Mouse (Mus musculus) CH12.LX (cell line): ENCODE results near the gene Rusc1. TPM values are rescaled to one million over a fixed set of nuclear protein-coding genes. Genes with fewer than 3 reads are reported as not detected.

Experiments
- DNase-seq: peaks from one replicate; pipeline ENCODE4 v3.0.0-alpha.2; 2013; ENCODE audit errors: extremely low read depth
- H3K27ac ChIP-seq: 2 replicates; pipeline ENCODE4 v1.5.1; 2012; ENCODE audit warnings: low read depth, mild to moderate bottlenecking, control low read depth, moderate library complexity; ENCODE audit not compliant: insufficient read depth
- H3K27me3 ChIP-seq: replicated peaks from 2 replicates; pipeline ENCODE3; 2012; ENCODE audit warnings: inconsistent platforms
- H3K36me3 ChIP-seq, 2 experiments: replicated peaks in 1 of 2; 2 replicates each; pipeline versions ENCODE3 to v1.6.1; 2012; ENCODE audit warnings: inconsistent platforms in 1 of 2, low read length in 1 of 2, mild to moderate bottlenecking in 1 of 2, mixed read lengths in 1 of 2, moderate library complexity in 1 of 2; ENCODE audit not compliant: control insufficient read depth in 1 of 2, insufficient read depth in 1 of 2
- H3K4me1 ChIP-seq, 2 experiments: 2 replicates each; pipeline ENCODE4 v1.6.1; 2012; ENCODE audit warnings: inconsistent platforms in 1 of 2, moderate library complexity in 1 of 2; ENCODE audit not compliant: insufficient read depth in 2 of 2, control insufficient read depth in 1 of 2
- H3K4me2 ChIP-seq: 2 replicates; pipeline ENCODE4 v1.6.1; 2012; ENCODE audit warnings: low read depth, mild to moderate bottlenecking, control low read depth; ENCODE audit not compliant: poor library complexity, insufficient read depth, severe bottlenecking
- H3K4me3 ChIP-seq, 3 experiments: fragments of 150-350 bp in 1 of 3; sonication (generic) in 1 of 3; replicated peaks in 1 of 3; 2 replicates each; pipeline versions ENCODE3 to v1.5.1; 2011 to 2012; ENCODE audit warnings: low read depth in 2 of 3, low read length in 2 of 3, mild to moderate bottlenecking in 2 of 3, moderate library complexity in 2 of 3, control low read depth in 1 of 3, improper control_type of control experiment in 1 of 3, inconsistent platforms in 1 of 3, mixed read lengths in 1 of 3; ENCODE audit not compliant: poor library complexity in 1 of 3
- H3K79me2 ChIP-seq: replicated peaks from 2 replicates; pipeline ENCODE4 v1.6.1; 2012; ENCODE audit warnings: mild to moderate bottlenecking, moderate library complexity; ENCODE audit not compliant: control insufficient read depth, poor library complexity, insufficient read depth, severe bottlenecking; ENCODE audit errors: extremely low read depth
- H3K9ac ChIP-seq: 2 replicates; pipeline ENCODE4 v1.6.1; 2012; ENCODE audit warnings: low read depth, mild to moderate bottlenecking, control low read depth, moderate library complexity; ENCODE audit not compliant: insufficient read depth
- H3K9me3 ChIP-seq: replicated peaks from 2 replicates; pipeline ENCODE3; 2012; ENCODE audit warnings: low read length, inconsistent platforms, mixed read lengths
- E2F4 ChIP-seq: IDR thresholded peaks from 2 replicates; pipeline ENCODE4 v1.6.1; 2011; ENCODE audit warnings: low read depth, low read length, improper control_type of control experiment; ENCODE audit not compliant: insufficient replicate concordance
- ETS1 ChIP-seq: conservative IDR thresholded peaks from 2 replicates; pipeline ENCODE4 v1.6.1; 2012; ENCODE audit warnings: low read depth, mild to moderate bottlenecking, inconsistent platforms, low read length, improper control_type of control experiment, moderate library complexity
- HCFC1 ChIP-seq: IDR thresholded peaks from 2 replicates; pipeline ENCODE4 v1.6.1; 2012; ENCODE audit warnings: low read depth, mild to moderate bottlenecking, inconsistent platforms, low read length, improper control_type of control experiment
- JUN ChIP-seq: IDR thresholded peaks from 2 replicates; pipeline ENCODE4 v1.6.1; 2011; ENCODE audit warnings: low read depth, mild to moderate bottlenecking, low read length, improper control_type of control experiment, moderate library complexity; ENCODE audit not compliant: insufficient read depth
- MAX ChIP-seq: IDR thresholded peaks from 2 replicates; pipeline ENCODE4 v1.6.1; 2011; ENCODE audit warnings: low read length, improper control_type of control experiment
- MEF2A ChIP-seq: IDR thresholded peaks from 2 replicates; pipeline ENCODE4 v1.6.1; 2014; ENCODE audit warnings: low read depth, mild to moderate bottlenecking, inconsistent platforms, low read length, improper control_type of control experiment, borderline replicate concordance
- MYC ChIP-seq: IDR thresholded peaks from 2 replicates; pipeline ENCODE4 v1.6.1; 2011; ENCODE audit warnings: low read depth, mild to moderate bottlenecking, improper control_type of control experiment, low read length
- POLR2A ChIP-seq: IDR thresholded peaks from 2 replicates; pipeline ENCODE4 v1.6.1; 2011; ENCODE audit warnings: low read depth, mild to moderate bottlenecking, improper control_type of control experiment, low read length
- POLR2AphosphoS2 ChIP-seq: IDR thresholded peaks from 2 replicates; pipeline ENCODE4 v1.6.1; 2011; ENCODE audit warnings: low read depth, low read length, improper control_type of control experiment
- RAD21 ChIP-seq: IDR thresholded peaks from 2 replicates; pipeline ENCODE4 v1.6.1; 2011; ENCODE audit warnings: low read depth, mild to moderate bottlenecking, low read length, improper control_type of control experiment, moderate library complexity
- SIN3A ChIP-seq: IDR thresholded peaks from 2 replicates; pipeline ENCODE4 v1.6.1; 2012; ENCODE audit warnings: low read length, improper control_type of control experiment, inconsistent platforms
- TCF12 ChIP-seq: IDR thresholded peaks from 2 replicates; pipeline ENCODE4 v1.6.1; 2014; ENCODE audit warnings: low read depth, mild to moderate bottlenecking, inconsistent platforms, low read length, improper control_type of control experiment
- dilution Hi-C: fragments of 300-500 bp; cut with MboI; formaldehyde crosslinking; loops from 2 replicates; pipeline ENCODE4 v1.14.3; 2020; ENCODE audit warnings: low sequenced_read_pairs; ENCODE audit not compliant: extremely low pct_unique_long_range_greater_than_20kb, extremely low pct_ligation_motif_present
- in situ Hi-C: fragments of 300-500 bp; cut with MboI; formaldehyde crosslinking; loops from 3 replicates; pipeline ENCODE4 v1.14.3; 2019; ENCODE audit warnings: low sequenced_read_pairs, low pct_ligation_motif_present, low pct_unique_long_range_greater_than_20kb, mixed read lengths
- polyA plus RNA-seq: library from polyadenylated mRNA; unstranded; fragments of >175 nt; gene quantifications from 2 replicates; pipeline ENCODE4 v1.2.1, GENCODE M21; 2012; ENCODE audit warnings: low read depth; ENCODE audit not compliant: insufficient read length
- total RNA-seq, 2 experiments: library from RNA; depleted of rRNA; stranded (reverse); fragments of 300-350 nt in 1 of 2; fragments of >200 nt in 1 of 2; gene quantifications; 2 replicates each; pipeline ENCODE4 v1.2.3; 2012 to 2014

The Rusc1 gene
- total and polyA plus RNA-seq, 3 experiments: 19.4 to 30.1 (median 19.7) TPM

- in situ Hi-C loops: no loop called here
- Histone ChIP-seq H3K4me3 (no peak overlapping the region), H3K27me3 (no peaks in the 10 kb centered on the region), H3K79me2 (peaks cover 9% of the 10 kb centered on the region), H3K36me3 (peaks cover 8 to 22% of the 10 kb centered on the region in 2 experiments), H3K27ac (no peak overlapping the region), H3K9me3 (peaks cover 2% of the 10 kb centered on the region), H3K4me2 (no peak overlapping the region), H3K4me1 (peaks cover 9 to 60% of the 10 kb centered on the region in 2 experiments; a peak in 3 of 4 replicates), H3K9ac (no peak overlapping the region)
- no peak for DNase-seq
- dilution Hi-C loops: no loop called here
- TF ChIP-seq MAX (no peak), RAD21 (no peak), MEF2A (no peak), HCFC1 (no peak), POLR2A (no peak), JUN (no peak), SIN3A (no peak), TCF12 (no peak), POLR2AphosphoS2 (no peak)
These were observed 10.1 kb upstream of the Rusc1 start for GRCm38 (mm10) chr3:89103291-89103595.

GRCm38 (mm10) chr3:89102495-89103290 is 9.6 kb upstream of the Rusc1 start:
- Histone ChIP-seq H3K9me3 (peaks cover 2% of the 10 kb centered on the region), H3K4me2 (peak overlapping the region; percentile 89), H3K4me1 (peaks cover 9 to 65% of the 10 kb centered on the region in 2 experiments; a peak in 3 of 4 replicates), H3K36me3 (peaks cover 13 to 27% of the 10 kb centered on the region in 2 experiments), H3K4me3 (peak overlapping the region; percentile 32 to 77 (median 50)), H3K27ac (peak overlapping the region; percentile 23; the same call in 1 of the 2 replicates), H3K27me3 (no peaks in the 10 kb centered on the region), H3K79me2 (peaks cover 9% of the 10 kb centered on the region), H3K9ac (peak overlapping the region; percentile 54; the same call in 1 of the 2 replicates)
- dilution Hi-C loops (no loop called here), in situ Hi-C loops (no loop called here)
- DNase-seq: no peak
- TF ChIP-seq ETS1 (no peak), MYC (0 out of 2 replicates have a peak, but pooled peaks have one; percentile 6), MAX (0 out of 2 replicates have a peak, but pooled peaks have one; percentile 7), E2F4 (0 out of 2 replicates have a peak, but pooled peaks have one; percentile 12)
